Mouse (Mus musculus): ENCODE measurements around the gene Depdc5.

GRCm38 (mm10) chr5:33005442-33006145, 142.1 kb downstream of the Depdc5 start:
- TF ChIP-seq GATA1 (IDR thresholded peaks at IDR 0.05; ENCODE audit: low read length) (no peak), TAL1 (IDR thresholded peaks at IDR 0.05; ENCODE audit: low read length) (no peak)

Data from erythroblast, embryonic 14.5 days (primary cell).